Mouse (Mus musculus): Measurements from ENCODE around the gene Tepsin. TPM values are rescaled to one million over a fixed set of nuclear protein-coding genes. Genes with fewer than 3 reads are reported as not detected.
A peak's percentile ranks its signal among the peaks of the same experiment; 100 is the strongest.

Tepsin gene
- polyA plus RNA-seq, 1 experiment from 2014 or later, result 18.7 TPM

- Histone ChIP-seq H3K27me3 (no peaks in the 10 kb centered on the region), H3K36me3 (peaks cover 17% of the 10 kb centered on the region), H3K4me2 (replicated peaks) (no peak overlapping the region), H3K9ac (replicated peaks) (no peak overlapping the region), H3K27ac (replicated peaks) (no peak overlapping the region), H3K4me3 (no peak overlapping the region), H3K4me1 (peaks cover 3% of the 10 kb centered on the region; the same call in 1 of the 2 replicates), H3K9me3 (no peaks in the 10 kb centered on the region)
- ATAC-seq (replicated peaks), result no peak
- WGBS, result 86% methylated on average over 2 of the region's 2 CpGs
These were observed 28.3 kb upstream of the Tepsin start for GRCm38 (mm10) chr11:120126845-120127244.

DNA sequence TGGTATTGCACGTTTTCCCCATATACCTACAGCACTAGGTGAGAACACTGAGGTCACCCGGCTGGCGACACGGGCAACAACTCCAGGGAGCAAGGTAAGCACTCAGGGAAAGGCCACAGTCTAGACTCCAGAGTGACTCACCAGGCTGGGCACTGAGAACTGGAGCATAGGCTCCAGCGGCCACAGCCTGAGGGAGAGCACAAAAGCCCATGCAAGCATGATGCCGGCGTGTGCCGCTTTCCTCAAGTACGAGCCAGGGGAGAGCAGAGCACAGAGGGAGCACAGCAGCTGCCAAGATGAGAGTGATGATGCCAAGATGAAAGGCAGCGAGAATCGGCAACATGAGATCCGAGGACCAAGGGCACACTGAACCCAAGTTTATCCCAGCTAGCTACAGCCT lies 23.6 kb upstream of the Tepsin start:
- Histone ChIP-seq H3K27me3 (no peaks in the 10 kb centered on the region), H3K4me2 (replicated peaks) (no peak overlapping the region), H3K27ac (replicated peaks) (peak overlapping the region; percentile 44), H3K9me3 (no peaks in the 10 kb centered on the region), H3K4me3 (no peak overlapping the region), H3K9ac (replicated peaks) (no peak overlapping the region), H3K36me3 (peaks cover 9% of the 10 kb centered on the region), H3K4me1 (peaks cover 13% of the 10 kb centered on the region)
- no peak for ATAC-seq (replicated peaks)
- 73% methylated on average over 12 of the region's 12 CpGs for WGBS

DNA sequence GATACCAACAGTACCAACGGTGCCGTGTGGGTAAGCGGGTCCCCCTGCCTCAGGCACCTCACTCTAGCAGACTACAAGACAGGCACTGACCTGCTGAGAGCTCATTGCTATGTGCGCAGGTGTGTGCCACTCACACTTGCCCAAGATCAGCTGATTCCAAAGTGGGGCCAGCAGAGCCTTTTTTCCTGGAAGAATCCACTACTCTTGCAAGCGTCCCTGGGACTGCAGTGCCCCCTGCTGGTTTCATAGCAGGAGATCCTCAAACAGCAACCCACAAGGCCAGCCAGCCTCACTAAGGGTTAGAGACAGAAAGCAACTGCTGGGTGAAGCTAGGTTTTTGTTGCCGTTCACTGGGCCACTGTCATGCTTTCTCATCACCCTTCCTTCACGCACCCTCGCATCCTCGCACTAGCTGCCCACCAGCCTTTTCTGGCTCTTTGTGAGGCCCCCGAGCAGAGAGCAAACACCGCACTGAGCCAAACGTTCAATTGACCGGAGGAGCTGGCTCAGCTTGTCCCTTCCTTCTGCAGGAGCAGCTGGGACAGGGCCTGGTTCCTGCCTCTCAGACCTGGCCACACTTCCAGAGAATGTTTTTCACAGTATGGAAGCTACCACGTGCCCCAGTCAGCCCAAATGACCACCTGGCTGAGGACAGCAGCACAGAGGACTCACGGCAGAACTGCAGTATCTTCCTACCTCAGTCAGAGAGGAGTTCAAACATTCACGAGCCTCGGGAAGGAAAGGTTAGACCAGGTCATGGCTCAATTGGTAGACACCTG lies 22.3 kb upstream of the Tepsin start:
- Histone ChIP-seq H3K9ac (replicated peaks) (no peak overlapping the region), H3K36me3 (peaks cover 6% of the 10 kb centered on the region), H3K27ac (replicated peaks) (peak overlapping the region; percentile 24; the same call in 1 of the 2 replicates)

DNA sequence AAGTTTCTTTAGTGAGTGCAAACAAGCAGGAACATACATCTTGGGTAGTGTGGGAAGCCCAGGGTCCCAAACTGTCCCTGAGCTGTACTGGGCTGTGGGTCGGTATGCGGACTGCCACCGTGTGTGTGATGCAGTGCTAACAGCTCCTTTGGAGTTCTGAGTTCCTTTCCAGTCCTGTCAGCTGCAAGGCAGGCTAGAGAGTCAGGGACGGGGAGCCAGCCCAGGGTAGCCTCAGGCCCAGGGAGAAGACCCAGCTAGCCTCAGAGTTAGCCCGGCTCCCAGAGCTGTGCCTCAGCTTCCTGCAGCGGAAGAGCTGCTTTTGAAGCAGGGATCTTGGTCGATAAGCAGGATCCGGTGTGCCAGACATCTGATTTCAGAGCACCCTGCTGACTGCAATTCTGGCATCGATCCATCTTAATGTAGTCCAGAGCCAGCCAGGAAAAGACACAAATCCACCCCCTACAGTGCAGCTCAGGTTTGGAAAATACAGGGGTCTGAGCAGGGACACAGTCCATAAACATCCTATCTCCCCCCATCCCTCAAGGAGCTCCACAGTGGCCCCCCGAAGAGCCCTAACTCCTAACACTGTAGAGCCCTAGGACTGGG lies 21.5 kb upstream of the Tepsin start:
- peak; percentile 46; the same call in 1 of the 2 replicates for ATAC-seq (replicated peaks)
- H3K36me3 ChIP-seq, result peaks cover 9% of the 10 kb centered on the region

More for the DNA sequence above, 22.3 kb upstream of the Tepsin start:
- WGBS, result 83% methylated on average over 17 of the region's 17 CpGs
- H3K27me3 ChIP-seq, result no peaks in the 10 kb centered on the region
- no peaks in the 10 kb centered on the region for H3K9me3 ChIP-seq
- no peak overlapping the region for H3K4me3 ChIP-seq
- H3K4me1 ChIP-seq, result peaks cover 13% of the 10 kb centered on the region
- ATAC-seq (replicated peaks), result no peak
- H3K4me2 ChIP-seq (replicated peaks), result no peak overlapping the region

DNA sequence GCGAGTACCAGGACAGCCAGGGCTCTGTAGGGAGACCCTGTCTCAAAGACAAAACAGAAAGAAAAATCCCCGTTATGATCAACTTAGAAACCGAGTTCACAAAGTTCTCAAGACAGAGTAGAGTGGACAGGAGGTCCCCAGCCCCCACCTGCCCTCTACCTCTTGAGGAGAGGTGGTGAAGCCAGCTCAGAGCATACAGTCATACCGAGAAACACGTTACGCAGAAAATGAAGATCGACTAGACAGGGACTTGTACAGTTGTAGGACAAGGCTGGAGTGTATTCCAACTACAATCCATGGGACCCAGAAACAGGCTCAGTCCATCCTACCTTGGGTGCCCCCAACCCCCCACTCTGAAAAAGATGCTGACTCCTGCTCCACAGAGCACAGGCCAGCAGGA lies 20.6 kb upstream of the Tepsin start:
- Histone ChIP-seq H3K27ac (replicated peaks) (no peak overlapping the region), H3K36me3 (peaks cover 9% of the 10 kb centered on the region), H3K4me2 (replicated peaks) (no peak overlapping the region), H3K27me3 (no peaks in the 10 kb centered on the region), H3K9me3 (no peaks in the 10 kb centered on the region), H3K9ac (replicated peaks) (no peak overlapping the region), H3K4me1 (peaks cover 13% of the 10 kb centered on the region), H3K4me3 (no peak overlapping the region)
- no peak for ATAC-seq (replicated peaks)
- 91% methylated on average over 7 of the region's 7 CpGs for WGBS

More for the DNA sequence above, 21.5 kb upstream of the Tepsin start:
- Histone ChIP-seq H3K4me1 (peaks cover 13% of the 10 kb centered on the region), H3K4me3 (no peak overlapping the region), H3K27me3 (no peaks in the 10 kb centered on the region), H3K27ac (replicated peaks) (peak overlapping the region; percentile 24), H3K4me2 (replicated peaks) (no peak overlapping the region), H3K9me3 (no peaks in the 10 kb centered on the region), H3K9ac (replicated peaks) (no peak overlapping the region)
- WGBS, result 74% methylated on average over 10 of the region's 10 CpGs

DNA sequence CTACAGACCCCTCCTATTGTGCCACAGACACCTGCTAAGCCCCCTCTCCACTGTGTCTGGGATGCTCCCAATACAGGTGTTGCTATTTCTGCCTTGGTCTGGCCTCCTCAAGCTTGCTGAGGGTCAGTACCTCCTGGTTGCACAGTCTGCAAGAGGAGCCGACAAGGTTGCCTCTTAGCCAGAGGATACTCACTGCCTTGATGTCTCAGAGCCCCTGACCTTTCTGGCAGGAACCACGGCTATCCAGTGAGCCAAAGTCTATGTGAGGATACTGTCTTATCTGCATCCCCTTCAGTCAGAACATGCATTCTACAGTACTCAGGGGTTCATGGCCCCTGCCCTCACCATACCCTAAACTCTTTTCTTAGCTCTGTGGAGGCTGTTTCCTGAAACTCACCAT lies 19.1 kb upstream of the Tepsin start:
- peaks cover 9% of the 10 kb centered on the region for H3K36me3 ChIP-seq
- no peaks in the 10 kb centered on the region for H3K9me3 ChIP-seq
- H3K9ac ChIP-seq (replicated peaks), result no peak overlapping the region
- WGBS, result 83% methylated on average over 2 of the region's 2 CpGs
- H3K4me3 ChIP-seq, result no peak overlapping the region
- H3K27ac ChIP-seq (replicated peaks), result no peak overlapping the region
- ATAC-seq (replicated peaks), result no peak
- no peaks in the 10 kb centered on the region for H3K27me3 ChIP-seq
- peaks cover 13% of the 10 kb centered on the region for H3K4me1 ChIP-seq
- no peak overlapping the region for H3K4me2 ChIP-seq (replicated peaks)

- no peak overlapping the region for H3K27ac ChIP-seq (replicated peaks)
- WGBS, result 95% methylated on average over 21 of the region's 21 CpGs
- no peak overlapping the region for H3K4me3 ChIP-seq
- H3K4me2 ChIP-seq (replicated peaks), result no peak overlapping the region
- H3K9ac ChIP-seq (replicated peaks), result no peak overlapping the region
- H3K9me3 ChIP-seq, result no peaks in the 10 kb centered on the region
- peaks cover 5% of the 10 kb centered on the region for H3K4me1 ChIP-seq
- no peaks in the 10 kb centered on the region for H3K27me3 ChIP-seq
- peaks cover 13% of the 10 kb centered on the region for H3K36me3 ChIP-seq
- ATAC-seq (replicated peaks), result no peak
These were observed 16.1 kb upstream of the Tepsin start for GRCm38 (mm10) chr11:120114488-120115215.

- Histone ChIP-seq H3K27ac (replicated peaks) (no peak overlapping the region), H3K9ac (replicated peaks) (no peak overlapping the region), H3K4me3 (no peak overlapping the region), H3K27me3 (no peaks in the 10 kb centered on the region), H3K9me3 (no peaks in the 10 kb centered on the region), H3K36me3 (peaks cover 22% of the 10 kb centered on the region), H3K4me1 (peaks cover 4% of the 10 kb centered on the region; the same call in 1 of the 2 replicates), H3K4me2 (replicated peaks) (no peak overlapping the region)
- ATAC-seq (replicated peaks), result no peak
- WGBS, result 91% methylated on average over 4 of the region's 4 CpGs
These were observed 13.6 kb upstream of the Tepsin start for GRCm38 (mm10) chr11:120112136-120112535.

DNA sequence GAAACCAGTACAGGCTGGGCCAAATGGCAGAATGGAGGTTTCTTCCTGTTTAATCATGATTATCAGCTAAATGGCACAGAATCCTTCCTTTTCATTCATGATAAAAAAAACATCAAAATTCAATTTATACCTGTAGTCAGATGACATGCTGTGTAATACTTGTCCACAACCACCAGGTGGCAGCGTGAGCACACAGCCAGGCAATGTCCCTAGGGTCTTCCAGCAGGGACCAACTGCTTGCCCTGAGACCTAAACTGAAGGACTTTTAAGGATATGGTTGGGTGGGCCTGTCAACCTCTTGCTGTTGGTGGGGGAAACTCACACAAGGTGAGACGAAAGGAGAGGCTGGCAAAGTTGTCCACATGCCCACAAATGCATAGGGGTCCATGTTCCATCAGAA lies 12.5 kb upstream of the Tepsin start:
- Histone ChIP-seq H3K9me3 (no peaks in the 10 kb centered on the region), H3K4me2 (replicated peaks) (no peak overlapping the region), H3K27me3 (no peaks in the 10 kb centered on the region), H3K27ac (replicated peaks) (no peak overlapping the region), H3K36me3 (peaks cover 23% of the 10 kb centered on the region), H3K4me3 (no peak overlapping the region), H3K9ac (replicated peaks) (no peak overlapping the region; the same call in 1 of the 2 replicates), H3K4me1 (peaks cover 4% of the 10 kb centered on the region; the same call in 1 of the 2 replicates)
- 6% methylated on average over 2 of the region's 2 CpGs for WGBS
- ATAC-seq (replicated peaks), result no peak

- no peaks in the 10 kb centered on the region for H3K9me3 ChIP-seq
- no peaks in the 10 kb centered on the region for H3K27me3 ChIP-seq
- H3K36me3 ChIP-seq, result peaks cover 20% of the 10 kb centered on the region
- no peak; the same call in 1 of the 2 replicates for ATAC-seq (replicated peaks)
- H3K27ac ChIP-seq (replicated peaks), result no peak overlapping the region
- H3K4me3 ChIP-seq, result no peak overlapping the region
- WGBS, result 66% methylated on average over 7 of the region's 7 CpGs
- H3K4me1 ChIP-seq, result peaks cover 4% of the 10 kb centered on the region; the same call in 1 of the 2 replicates
- no peak overlapping the region for H3K4me2 ChIP-seq (replicated peaks)
- H3K9ac ChIP-seq (replicated peaks), result no peak overlapping the region; the same call in 1 of the 2 replicates
These were observed 12.0 kb upstream of the Tepsin start for GRCm38 (mm10) chr11:120110554-120110953.

DNA sequence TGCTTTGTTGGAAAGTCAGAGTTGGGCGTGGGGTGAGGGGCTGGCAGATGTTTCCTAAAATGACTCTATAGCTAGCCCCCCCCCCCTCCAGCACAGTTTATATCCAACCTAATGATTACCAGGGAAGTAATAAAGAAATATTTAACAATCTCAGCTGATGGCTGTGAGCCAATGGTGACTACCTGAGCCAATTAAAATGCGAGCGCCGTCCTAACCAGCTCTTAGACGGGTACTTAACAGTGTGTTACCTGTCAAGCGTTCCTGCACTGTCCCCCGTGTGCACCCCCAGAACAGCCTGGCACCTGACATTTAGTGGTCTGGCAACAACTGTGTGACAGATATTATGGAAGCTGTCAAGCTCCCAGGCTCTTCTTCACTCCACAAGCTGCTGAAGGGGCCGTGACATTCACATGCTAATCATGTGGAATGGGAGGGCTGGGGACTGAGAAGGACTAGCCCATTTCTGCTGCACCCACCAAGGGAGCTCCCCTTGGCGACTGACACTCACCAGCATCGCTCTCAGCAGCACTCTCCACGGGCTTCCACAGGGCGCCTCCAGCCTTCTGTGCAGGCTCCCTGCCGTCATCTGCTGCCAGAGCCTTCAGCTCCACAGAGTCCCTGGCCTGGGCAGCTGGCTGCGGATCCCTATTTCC lies 11.2 kb upstream of the Tepsin start:
- Histone ChIP-seq H3K4me2 (replicated peaks) (no peak overlapping the region), H3K36me3 (peaks cover 26% of the 10 kb centered on the region), H3K9me3 (no peaks in the 10 kb centered on the region), H3K27me3 (no peaks in the 10 kb centered on the region), H3K27ac (replicated peaks) (no peak overlapping the region), H3K9ac (replicated peaks) (no peak overlapping the region), H3K4me3 (no peak overlapping the region), H3K4me1 (peaks cover 4% of the 10 kb centered on the region; the same call in 1 of the 2 replicates)
- no peak for ATAC-seq (replicated peaks)
- WGBS, result 63% methylated on average over 14 of the region's 14 CpGs

All from forebrain, embryonic 15.5 days (tissue).